Mouse (Mus musculus) ES-E14 (cell line): ENCODE results near the gene Aplp2.

Source experiments
- CHD2 ChIP-seq: IDR thresholded peaks from 2 replicates; pipeline ENCODE4 v1.6.1; 2014; ENCODE audit warnings: mild to moderate bottlenecking, low read depth, low read length, inconsistent platforms
- HCFC1 ChIP-seq: IDR thresholded peaks from 2 replicates; pipeline ENCODE4 v1.6.1; 2012; ENCODE audit warnings: low read length, inconsistent platforms, borderline replicate concordance; ENCODE audit not compliant: insufficient read depth
- MAFK ChIP-seq: IDR thresholded peaks from 2 replicates; pipeline ENCODE4 v1.6.1; 2014; ENCODE audit warnings: mild to moderate bottlenecking, low read depth, low read length, inconsistent platforms; ENCODE audit not compliant: insufficient read depth
- ZC3H11A ChIP-seq: IDR thresholded peaks from 2 replicates; pipeline ENCODE4 v1.6.1; 2012; ENCODE audit warnings: low read depth, mild to moderate bottlenecking, inconsistent platforms, low read length, borderline replicate concordance
- ZNF384 ChIP-seq: IDR thresholded peaks from 2 replicates; pipeline ENCODE4 v1.6.1; 2012; ENCODE audit warnings: low read depth, low read length, inconsistent platforms

DNA sequence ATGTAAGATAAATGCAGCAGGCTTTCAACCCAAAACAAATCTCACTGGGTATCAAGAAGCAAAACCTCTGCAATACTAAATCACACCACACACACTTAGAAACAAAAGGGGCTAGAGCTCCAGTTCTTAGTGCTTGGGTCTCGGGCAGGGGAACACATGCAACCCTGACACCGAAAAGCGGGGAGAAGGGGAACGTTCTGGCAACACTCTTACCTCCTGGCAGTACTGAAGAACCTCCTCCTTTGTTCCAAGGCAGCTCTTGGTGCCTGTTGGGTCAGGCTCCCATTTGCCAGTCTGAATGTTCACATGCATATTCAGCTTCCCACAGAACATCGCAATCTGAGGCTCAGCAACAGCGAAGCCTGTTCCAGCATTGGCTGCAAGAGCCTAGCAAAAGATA is 33.9 kb downstream of the Aplp2 start:
- no peak for TF ChIP-seq ZC3H11A
- no peak for TF ChIP-seq ZNF384
- no peak for TF ChIP-seq HCFC1
- no peak for TF ChIP-seq CHD2
- no peak for TF ChIP-seq MAFK
